ENCODE assay signal across 15 mouse cellular contexts in genomic region chr17:45322842-45323241, GRCm38 (mm10).
DNase-seq lines count a peak whose midpoint lies in the region; ATAC-seq and TF ChIP-seq lines count a peak whose summit lies in the region.
"Had no signal": no experiment of that assay in that cellular context is flagged by ENCODE, and none has a peak within 500 bp of the region (broad histone marks: within the 10 kb centered on the region; RNA-seq: fewer than 3 reads in every experiment).

No protein-coding gene starts in this region.

- H3K4me3 ChIP-seq in lung, postnatal 0 days (ENCODE audit: low read depth, low read length): no peak overlapping the region
- H3K4me3 ChIP-seq: embryonic facial prominence, embryonic 10.5 days; myocyte had no signal

- H3K9me3 ChIP-seq in lung, postnatal 0 days (ENCODE audit: low read length): no peaks in the 10 kb centered on the region
- H3K9me3 ChIP-seq: embryonic facial prominence, embryonic 10.5 days had no signal

- no peaks in the 10 kb centered on the region for H3K4me1 ChIP-seq in lung, postnatal 0 days (ENCODE audit: insufficient read depth, low read depth, low read length)

- H3K27ac ChIP-seq in lung, postnatal 0 days (ENCODE audit: low read length): no peak overlapping the region
- H3K27ac ChIP-seq: embryonic facial prominence, embryonic 10.5 days had no signal

- no peaks in the 10 kb centered on the region for H3K36me3 ChIP-seq in lung, postnatal 0 days (ENCODE audit: insufficient read depth, low read length)
- H3K36me3 ChIP-seq: embryonic facial prominence, embryonic 10.5 days; G1E had no signal

- peak; percentile 82 to 83 for DNase-seq in cerebellum, postnatal 10 days
- no peak for DNase-seq in cerebellum, adult 11-12 months
- peak; percentile 7 for DNase-seq in lung, postnatal 0 days (ENCODE audit: low spot score)
- no peak for DNase-seq in lung, postnatal 25 days (ENCODE audit: low spot score)
- peak; percentile 7 for DNase-seq in adipocyte (ENCODE audit: low spot score)
- peak; percentile 15 for DNase-seq in kidney, postnatal 10 days
- DNase-seq: B cell, adult 2 months; layer of hippocampus, adult 9-11 months; lung, adult 2 months had no signal

- H3K27me3 ChIP-seq in lung, postnatal 0 days (replicated peaks; ENCODE audit: insufficient read depth, low read length): no peaks in the 10 kb centered on the region

- H3K4me2 ChIP-seq in lung, postnatal 0 days (replicated peaks; ENCODE audit: low read depth, low read length): no peak overlapping the region

- no peak for TF ChIP-seq CTCF in lung, postnatal 0 days (IDR thresholded peaks at IDR 0.05)

- no peak for TF ChIP-seq EP300 in lung, postnatal 0 days (IDR thresholded peaks at IDR 0.05)

- no peak overlapping the region for H3K9ac ChIP-seq in lung, postnatal 0 days (replicated peaks; ENCODE audit: low read depth)

- ATAC-seq in lung, postnatal 0 days: no peak
- no peak for ATAC-seq in inflammation-experienced regulatory T-cells, adult 6 months
- no peak for ATAC-seq in megakaryocyte progenitor cell, adult 5-6 weeks (replicated peaks; ENCODE audit: poor library complexity)
- ATAC-seq: activated CD4-positive, CD25-positive, alpha-beta regulatory T cell, adult 4 months had no signal

- 60% methylated on average over 8 of the region's 8 CpGs for WGBS in lung, postnatal 0 days

Comparison
In these comparisons a context has a peak if more than half of its experiments do, and no peak if none do; other contexts are left out.
1. DNase-seq: peak in cerebellum, postnatal 10 days (2 of 2), lung, postnatal 0 days (single experiment), adipocyte (single experiment) and kidney, postnatal 10 days (single experiment); none in cerebellum, adult 11-12 months (single experiment) and lung, postnatal 25 days (single experiment).